Mouse (Mus musculus): ENCODE results near the gene Ccdc33.

Ccdc33 gene

GRCm38 (mm10) chr9:58011552-58011951 is 107.1 kb downstream of the Ccdc33 start:
- no peak for DNase-seq (ENCODE audit: low read depth)

GRCm38 (mm10) chr9:58011027-58011426 is 107.6 kb downstream of the Ccdc33 start:
- DNase-seq (ENCODE audit: low read depth) = peak; percentile 89

GRCm38 (mm10) chr9:58009588-58009987 is 109.0 kb downstream of the Ccdc33 start:
- peak; percentile 54 for DNase-seq (ENCODE audit: low read depth)

DNA sequence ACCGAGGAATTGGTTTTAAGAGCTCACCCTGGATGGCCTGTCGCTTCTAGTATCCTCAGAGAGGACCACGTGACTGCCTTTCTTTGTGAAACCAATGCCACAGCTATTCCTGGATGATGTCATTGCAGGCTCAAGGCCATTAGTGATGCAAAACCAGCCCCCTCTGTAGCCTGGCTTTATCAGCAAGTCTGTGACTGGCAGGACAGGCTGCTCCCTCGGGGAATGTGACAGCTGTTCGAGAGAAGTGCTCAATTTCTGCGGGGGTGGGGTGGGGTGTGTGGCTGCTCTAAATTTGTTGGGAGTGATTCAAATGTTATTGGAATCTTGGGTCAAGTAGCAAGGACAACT is 109.6 kb downstream of the Ccdc33 start:
- DNase-seq (ENCODE audit: low read depth) = peak; percentile 88

- DNase-seq (ENCODE audit: low read depth) = no peak
Observed at GRCm38 (mm10) chr9:58008336-58009014, 110.1 kb downstream of the Ccdc33 start.

DNA sequence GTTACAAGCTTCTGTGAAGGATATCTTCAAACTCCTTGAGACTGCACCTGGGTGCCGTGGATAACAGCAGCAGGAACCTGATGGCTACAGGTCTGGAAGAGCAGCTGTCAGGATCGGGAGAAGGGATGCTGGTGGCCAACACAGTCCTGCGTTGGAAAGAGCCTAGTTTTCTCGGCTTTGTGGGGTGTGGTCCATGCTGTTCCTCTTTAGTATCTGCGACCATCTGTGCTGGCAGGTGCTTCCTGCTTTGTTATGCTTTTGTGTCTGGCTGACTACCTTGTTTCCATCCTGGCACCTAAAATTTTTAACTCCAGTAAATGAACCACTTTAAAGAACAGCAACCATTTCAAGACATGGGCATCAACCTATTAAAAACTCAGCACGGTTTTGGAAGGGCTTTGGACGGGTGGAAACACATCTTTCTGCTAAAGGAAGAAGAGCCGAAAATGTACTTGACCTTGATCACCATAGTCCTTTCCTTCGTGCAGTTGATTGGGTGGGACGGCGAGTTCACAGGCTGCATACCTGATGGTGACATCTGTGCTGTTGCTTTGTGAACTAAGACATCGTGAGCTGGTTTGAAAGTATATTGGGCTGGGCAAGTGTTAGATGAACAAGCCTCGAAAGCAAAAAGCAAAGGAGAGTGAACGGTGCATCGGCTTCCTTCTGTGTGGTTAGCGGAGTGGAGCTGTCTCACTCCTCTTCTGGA is 112.7 kb downstream of the Ccdc33 start, which contains the start of gene Cyp11a1:
Gene Cyp11a1, plus strand, starts transcription at position 659 of the 709 bp plus-strand sequence.
- no peak for DNase-seq (ENCODE audit: low read depth)

GRCm38 (mm10) chr9:58003272-58003671 is 115.4 kb downstream of the Ccdc33 start:
- peak; percentile 32 for DNase-seq (ENCODE audit: low read depth)

DNA sequence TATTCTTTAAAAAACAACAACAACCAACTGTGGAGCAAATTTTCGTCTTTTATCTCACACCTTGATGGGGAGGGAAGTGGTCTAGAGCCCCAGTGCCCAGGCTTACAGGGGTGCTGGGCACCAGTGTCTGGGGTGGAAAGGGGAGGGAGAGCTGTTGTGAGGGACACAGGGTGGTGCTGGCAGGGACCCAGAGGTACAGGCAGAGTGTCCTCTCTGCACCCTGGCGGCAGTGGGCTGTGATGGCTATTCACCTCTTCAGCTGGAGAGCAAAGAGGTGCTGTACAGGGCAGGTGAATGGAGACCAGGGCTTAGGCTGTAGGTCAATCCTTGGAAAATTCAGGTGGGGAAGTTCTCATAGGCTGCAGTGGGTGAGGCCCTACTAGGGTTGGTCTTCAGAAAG is 118.9 kb downstream of the Ccdc33 start:
- DNase-seq (ENCODE audit: low read depth) = no peak

- DNase-seq (ENCODE audit: low read depth) = no peak
Observed at GRCm38 (mm10) chr9:57998685-57999084, 119.9 kb downstream of the Ccdc33 start.

GRCm38 (mm10) chr9:57998032-57998659 is 120.5 kb downstream of the Ccdc33 start:
- peak; percentile 78 for DNase-seq (ENCODE audit: low read depth)

DNA sequence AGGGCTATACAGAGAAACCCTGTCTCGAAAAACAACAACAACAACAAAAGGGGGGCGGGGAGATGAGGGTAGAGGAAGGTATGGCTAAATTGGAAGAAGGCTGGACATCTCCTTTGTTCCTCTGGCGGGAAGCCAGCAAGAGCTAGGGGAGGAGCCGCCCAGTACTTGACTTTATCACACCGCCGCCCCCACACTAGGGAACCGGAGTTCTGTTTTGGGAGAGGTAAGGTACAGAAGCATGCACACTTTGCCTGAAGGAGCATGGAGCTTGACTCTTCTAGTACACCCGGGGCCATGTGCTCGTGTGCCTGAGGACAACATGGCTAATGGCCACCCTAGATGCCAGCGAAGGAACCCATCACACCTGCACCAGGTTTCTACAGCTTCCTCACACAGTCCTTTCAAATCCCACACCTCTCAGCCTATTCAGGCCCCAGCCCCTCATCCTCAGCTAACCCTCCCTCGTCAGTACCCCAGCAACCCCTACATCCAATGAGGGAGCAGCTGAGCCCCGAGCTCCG is 121.1 kb downstream of the Ccdc33 start:
- no peak for DNase-seq (ENCODE audit: low read depth)

GRCm38 (mm10) chr9:57995282-57995681 is 123.3 kb downstream of the Ccdc33 start:
- DNase-seq (ENCODE audit: low read depth) = peak; percentile 56

DNA sequence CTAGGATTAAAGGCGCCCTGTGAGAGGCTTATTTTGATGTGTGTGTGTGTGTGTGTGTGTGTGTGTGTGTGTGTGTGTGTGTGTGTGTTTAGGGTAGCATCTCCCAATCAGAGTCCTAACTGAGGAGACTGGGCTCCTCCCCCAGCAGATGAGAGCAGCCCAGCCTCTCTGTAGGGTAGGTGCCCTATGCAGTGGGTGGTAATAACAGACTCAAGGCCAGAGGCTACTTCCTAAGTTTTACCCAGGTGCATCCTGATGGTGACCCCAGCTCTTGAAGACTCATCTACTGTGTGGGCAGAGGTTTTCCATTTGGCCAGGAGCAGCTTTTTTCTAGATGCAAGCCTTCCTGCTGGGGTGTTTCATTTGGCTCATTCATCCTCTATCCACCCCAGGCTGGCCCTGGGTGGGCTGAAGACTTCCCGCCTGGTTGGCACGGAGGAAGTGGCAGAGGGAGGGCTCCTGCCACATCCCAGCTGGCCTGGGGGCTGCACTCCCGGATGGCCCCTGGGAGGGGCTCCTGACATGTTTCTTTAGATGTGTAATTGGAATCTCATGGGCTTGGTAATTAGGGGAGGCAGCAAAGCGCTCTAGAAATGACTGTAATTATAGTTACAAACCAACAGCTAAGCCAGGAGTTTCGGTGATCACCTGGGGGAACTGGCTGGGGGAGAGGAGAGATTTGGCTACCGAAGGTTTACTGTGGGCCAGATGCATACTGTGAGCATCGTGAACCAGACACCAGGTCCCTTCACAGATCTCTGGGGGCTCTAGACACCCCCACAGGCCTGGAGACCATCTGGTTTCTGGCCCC is 125.6 kb downstream of the Ccdc33 start:
- DNase-seq (ENCODE audit: low read depth) = peak; percentile 93

- DNase-seq (ENCODE audit: low read depth) = no peak
Observed at GRCm38 (mm10) chr9:57992060-57992459, 126.6 kb downstream of the Ccdc33 start.

DNA sequence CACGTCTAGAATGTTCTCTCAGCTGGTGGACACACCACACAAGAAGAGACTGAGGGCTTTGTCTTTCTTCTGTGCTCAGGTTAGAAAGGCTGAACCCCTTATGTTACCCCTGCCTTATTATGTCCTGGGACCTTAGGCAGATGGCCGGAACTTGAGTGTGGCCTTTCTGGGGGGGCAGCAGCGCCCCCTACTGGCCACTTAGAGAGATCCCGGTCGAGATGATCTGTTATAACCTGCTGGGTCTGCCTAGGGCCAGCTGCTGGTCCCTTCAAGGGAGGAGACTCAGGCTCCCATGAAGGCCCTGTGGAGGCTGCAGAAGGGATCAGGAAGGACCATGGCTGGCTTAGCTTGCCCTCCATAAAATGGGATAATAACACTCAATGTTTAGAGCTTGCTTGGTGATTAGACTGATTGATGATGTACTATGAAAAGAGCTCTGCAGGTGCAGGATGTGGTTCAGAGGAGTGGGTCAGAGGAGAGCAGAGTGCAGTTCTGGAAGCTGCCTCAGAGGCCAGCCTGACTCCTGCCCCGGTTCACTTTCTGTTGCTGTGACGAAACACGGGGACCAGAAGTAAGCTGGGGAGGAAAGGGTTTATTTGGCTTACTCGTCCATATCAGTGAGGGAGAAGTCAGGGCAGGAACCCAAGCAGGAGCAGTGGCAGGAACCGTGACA is 128.0 kb downstream of the Ccdc33 start:
- DNase-seq (ENCODE audit: low read depth) = peak; percentile 74

DNA sequence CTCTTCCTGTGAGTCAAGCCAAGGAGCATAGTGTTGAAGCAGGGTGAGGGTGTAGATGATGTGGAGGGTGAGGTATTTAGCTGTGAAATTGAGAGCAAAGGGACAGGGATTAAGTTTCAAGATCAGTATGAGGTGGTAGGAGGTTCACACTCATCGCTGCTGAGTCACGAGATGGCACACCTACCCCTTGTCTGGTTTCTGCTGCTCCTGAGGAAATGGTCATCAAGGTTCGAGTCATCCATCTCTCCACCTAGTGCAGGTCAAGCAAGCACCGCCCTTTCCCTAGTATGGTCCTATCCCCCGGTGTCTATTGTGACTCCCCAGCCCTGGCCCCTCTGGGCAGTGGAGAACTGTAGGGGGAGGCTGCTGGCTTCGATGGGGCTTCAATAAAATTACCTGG is 129.3 kb downstream of the Ccdc33 start:
- no peak for DNase-seq (ENCODE audit: low read depth)

GRCm38 (mm10) chr9:57988098-57988497 is 130.5 kb downstream of the Ccdc33 start:
- no peak for DNase-seq (ENCODE audit: low read depth)

DNA sequence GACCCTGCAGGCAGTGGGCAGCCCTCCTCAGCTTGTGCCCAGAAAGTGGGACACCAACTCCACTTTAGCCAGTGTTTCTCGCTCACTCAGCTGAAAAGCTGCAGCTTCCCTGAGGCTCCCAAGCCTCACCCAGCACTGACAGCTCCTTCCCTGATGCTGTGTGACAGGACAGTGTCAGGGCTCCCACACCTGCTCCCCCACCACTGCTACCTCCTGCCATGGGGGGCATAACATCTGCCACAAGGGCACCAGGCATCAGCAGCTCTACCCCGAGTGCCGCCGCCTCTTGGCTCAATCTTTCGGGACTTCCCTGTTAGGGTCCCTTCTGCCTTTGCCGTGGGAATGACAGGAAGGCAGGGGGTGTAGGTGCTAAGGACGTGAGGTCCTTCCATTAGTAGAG is 132.3 kb downstream of the Ccdc33 start:
- no peak for DNase-seq (ENCODE audit: low read depth)

DNA sequence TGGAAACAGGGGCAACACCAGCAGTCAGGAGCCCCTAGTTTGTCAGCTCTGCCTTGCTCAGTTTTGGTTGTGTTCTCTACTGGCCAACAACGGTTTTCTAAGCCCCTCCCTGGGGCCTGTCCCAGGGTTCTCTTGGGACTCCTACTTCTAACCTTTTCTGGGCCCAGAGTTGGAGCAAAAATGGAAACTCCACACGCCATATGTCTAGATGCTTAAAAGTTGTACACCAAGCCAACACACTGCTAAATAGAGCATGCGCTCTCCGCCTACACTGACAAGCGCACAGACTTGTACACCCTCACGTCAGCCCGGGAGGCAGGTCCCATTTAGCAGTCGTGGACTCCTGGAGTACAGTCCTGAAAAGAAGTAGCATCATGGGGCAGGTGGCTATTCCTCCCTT is 133.3 kb downstream of the Ccdc33 start:
- no peak for DNase-seq (ENCODE audit: low read depth)

GRCm38 (mm10) chr9:57980570-57980969 is 138.1 kb downstream of the Ccdc33 start:
- no peak for DNase-seq (ENCODE audit: low read depth)

GRCm38 (mm10) chr9:57978858-57979257 is 139.8 kb downstream of the Ccdc33 start:
- DNase-seq (ENCODE audit: low read depth) = no peak
